29 mouse cellular contexts compared by ENCODE assay signal in the genomic region with DNA sequence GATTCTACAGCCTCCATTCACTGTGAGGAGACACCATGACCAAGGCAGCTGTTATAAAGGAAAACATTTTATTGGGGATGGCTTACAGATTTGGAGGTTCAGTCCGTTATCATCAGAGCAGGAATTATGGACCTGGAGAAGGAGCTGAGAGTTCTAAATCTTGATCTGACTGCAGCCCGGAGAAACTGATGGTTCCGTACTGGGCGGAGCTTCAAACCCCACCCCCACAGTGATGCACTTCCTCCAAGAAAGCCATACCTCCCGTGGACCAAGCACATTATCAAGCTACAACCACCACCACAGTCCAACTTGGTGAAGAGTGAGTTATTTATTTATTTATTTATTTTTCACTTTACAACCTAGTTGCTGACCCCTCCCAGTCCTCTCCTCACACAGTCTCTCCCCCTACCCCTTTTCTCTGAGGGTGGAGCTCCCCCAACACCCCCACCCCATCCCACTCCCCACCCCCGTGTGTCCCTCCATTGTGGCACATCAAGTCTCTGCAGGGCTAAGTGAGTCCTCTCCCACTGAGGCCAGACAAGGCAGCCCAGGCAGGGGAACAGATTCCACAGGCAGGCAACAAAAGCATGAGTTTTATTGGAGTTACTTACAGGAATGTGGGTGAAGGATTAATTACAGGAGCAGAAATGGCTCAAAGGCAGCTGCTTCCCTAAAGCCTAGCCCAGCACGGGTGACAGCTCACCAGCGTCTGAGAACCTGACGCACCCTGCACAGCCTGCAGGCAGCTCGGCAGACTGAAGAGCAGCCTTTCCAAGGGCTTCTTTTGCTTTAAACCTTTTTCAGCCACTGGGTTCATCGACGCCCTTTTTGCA.
DNase-seq lines count a peak whose midpoint lies in the region; ATAC-seq lines count a peak whose summit lies in the region.
"Had no signal": no experiment of that assay in that cellular context is flagged by ENCODE, and none has a peak within 500 bp of the region (broad histone marks: within the 10 kb centered on the region; RNA-seq: fewer than 3 reads in every experiment).

No protein-coding gene starts in this region.

- H3K9me3 ChIP-seq in kidney, embryonic 14.5 days (ENCODE audit: control insufficient read depth, low read length) = no peaks in the 10 kb centered on the region
- no peaks in the 10 kb centered on the region for H3K9me3 ChIP-seq in neural tube, embryonic 11.5 days (ENCODE audit: control insufficient read depth, low read length)
- no peaks in the 10 kb centered on the region for H3K9me3 ChIP-seq in neural tube, embryonic 15.5 days (replicated peaks)
- no peaks in the 10 kb centered on the region for H3K9me3 ChIP-seq in neural tube, embryonic 14.5 days (ENCODE audit: control insufficient read depth, low read length)
- H3K9me3 ChIP-seq: embryonic facial prominence, embryonic 13.5 days; forebrain, embryonic 15.5 days; hindbrain, embryonic 13.5 days; limb, embryonic 13.5 days; liver, embryonic 12.5 days had no signal

- H3K9ac ChIP-seq in kidney, embryonic 14.5 days (ENCODE audit: low read depth, low read length) = no peak overlapping the region
- no peak overlapping the region for H3K9ac ChIP-seq in neural tube, embryonic 11.5 days (ENCODE audit: low read length)
- H3K9ac ChIP-seq in neural tube, embryonic 15.5 days (replicated peaks) = no peak overlapping the region
- H3K9ac ChIP-seq in neural tube, embryonic 14.5 days (replicated peaks; ENCODE audit: low read depth, low read length) = no peak overlapping the region
- H3K9ac ChIP-seq: embryonic facial prominence, embryonic 13.5 days; forebrain, embryonic 15.5 days; heart, embryonic 12.5 days; hindbrain, embryonic 13.5 days; limb, embryonic 13.5 days; liver, embryonic 12.5 days; liver, postnatal 0 days had no signal

- no peaks in the 10 kb centered on the region for H3K27me3 ChIP-seq in kidney, embryonic 14.5 days (ENCODE audit: control insufficient read depth, insufficient read depth, low read length)
- H3K27me3 ChIP-seq in neural tube, embryonic 11.5 days (ENCODE audit: control insufficient read depth, insufficient read depth, low read length) = no peaks in the 10 kb centered on the region
- no peaks in the 10 kb centered on the region for H3K27me3 ChIP-seq in neural tube, embryonic 15.5 days (replicated peaks)
- H3K27me3 ChIP-seq in neural tube, embryonic 14.5 days (ENCODE audit: control insufficient read depth, insufficient read depth, low read length) = no peaks in the 10 kb centered on the region
- H3K27me3 ChIP-seq: embryonic facial prominence, embryonic 13.5 days; forebrain, embryonic 15.5 days; heart, embryonic 12.5 days; hindbrain, embryonic 13.5 days; limb, embryonic 13.5 days; liver, embryonic 12.5 days had no signal

- DNase-seq in kidney, postnatal 10 days = no peak
- DNase-seq in neural tube, embryonic 11.5 days (ENCODE audit: low spot score) = no peak
- DNase-seq in ES-CJ7 (ENCODE audit: low read depth, low spot score) = peak; percentile 17
- DNase-seq in liver = no peak
- DNase-seq: adrenal gland, adult 8-10 months; cerebellum, adult 9-10 months; cerebellum, postnatal 36 days; gastrocnemius, postnatal 25 days; heart, adult 18-20 months; heart, postnatal 4 days; kidney, adult 9 months; kidney, postnatal 36 days; liver, postnatal 0 days; lung, postnatal 36 days; right cerebral cortex, postnatal 4 days; thymus, adult 2 months; thymus, postnatal 4 days had no signal

- no peak overlapping the region for H3K4me2 ChIP-seq in kidney, embryonic 14.5 days (replicated peaks; ENCODE audit: low read depth, low read length)
- H3K4me2 ChIP-seq in neural tube, embryonic 11.5 days (ENCODE audit: low read depth) = no peak overlapping the region
- H3K4me2 ChIP-seq in neural tube, embryonic 15.5 days = no peak overlapping the region
- no peak overlapping the region for H3K4me2 ChIP-seq in neural tube, embryonic 14.5 days (ENCODE audit: low read depth, low read length)
- H3K4me2 ChIP-seq: embryonic facial prominence, embryonic 13.5 days; forebrain, embryonic 15.5 days; heart, embryonic 12.5 days; hindbrain, embryonic 13.5 days; limb, embryonic 13.5 days; liver, embryonic 12.5 days had no signal

- H3K4me1 ChIP-seq in kidney, embryonic 14.5 days (ENCODE audit: control insufficient read depth, insufficient read depth, low read length) = peaks cover 4% of the 10 kb centered on the region; the same call in 1 of the 2 replicates
- H3K4me1 ChIP-seq in neural tube, embryonic 11.5 days (ENCODE audit: control insufficient read depth, insufficient read depth, low read length) = no peaks in the 10 kb centered on the region
- no peaks in the 10 kb centered on the region for H3K4me1 ChIP-seq in neural tube, embryonic 15.5 days
- H3K4me1 ChIP-seq in neural tube, embryonic 14.5 days (ENCODE audit: control insufficient read depth, insufficient read depth, low read length) = no peaks in the 10 kb centered on the region
- H3K4me1 ChIP-seq: embryonic facial prominence, embryonic 13.5 days; forebrain, embryonic 15.5 days; hindbrain, embryonic 13.5 days; limb, embryonic 13.5 days; liver, embryonic 12.5 days had no signal

- no peak overlapping the region for H3K4me3 ChIP-seq in kidney, embryonic 14.5 days (ENCODE audit: low read length)
- no peak overlapping the region for H3K4me3 ChIP-seq in neural tube, embryonic 11.5 days (ENCODE audit: low read depth, low read length)
- H3K4me3 ChIP-seq in neural tube, embryonic 15.5 days (replicated peaks) = no peak overlapping the region
- no peak overlapping the region for H3K4me3 ChIP-seq in neural tube, embryonic 14.5 days (ENCODE audit: low read depth, low read length)
- H3K4me3 ChIP-seq: embryonic facial prominence, embryonic 13.5 days; erythroblast, embryonic 14.5 days; forebrain, embryonic 15.5 days; heart, embryonic 12.5 days; hindbrain, embryonic 13.5 days; limb, embryonic 13.5 days; liver, embryonic 12.5 days had no signal

- no peaks in the 10 kb centered on the region for H3K36me3 ChIP-seq in kidney, embryonic 14.5 days (ENCODE audit: control insufficient read depth, insufficient read depth, low read length)
- H3K36me3 ChIP-seq in neural tube, embryonic 11.5 days (ENCODE audit: control insufficient read depth, insufficient read depth, low read length) = no peaks in the 10 kb centered on the region
- H3K36me3 ChIP-seq in neural tube, embryonic 15.5 days = no peaks in the 10 kb centered on the region
- no peaks in the 10 kb centered on the region for H3K36me3 ChIP-seq in neural tube, embryonic 14.5 days (ENCODE audit: control insufficient read depth, insufficient read depth, low read length)
- H3K36me3 ChIP-seq: embryonic facial prominence, embryonic 13.5 days; forebrain, embryonic 15.5 days; heart, embryonic 12.5 days; hindbrain, embryonic 13.5 days; limb, embryonic 13.5 days; liver, embryonic 12.5 days had no signal

- 0 out of 2 replicates have a peak, but pooled peaks have one; percentile 34 for ATAC-seq in kidney, embryonic 14.5 days (ENCODE audit: low FRiP score, low TSS enrichment)
- ATAC-seq in neural tube, embryonic 11.5 days (ENCODE audit: insufficient read depth, low FRiP score, low TSS enrichment) = peak; percentile 61
- ATAC-seq in neural tube, embryonic 15.5 days (ENCODE audit: low FRiP score) = no peak
- 0 out of 2 replicates have a peak, but pooled peaks have one; percentile 34 for ATAC-seq in neural tube, embryonic 14.5 days (ENCODE audit: low read depth)
- ATAC-seq: activated CD4-positive, CD25-positive, alpha-beta regulatory T cell, adult 4 months; forebrain, embryonic 15.5 days; intestine, postnatal 0 days; liver, embryonic 12.5 days; liver, postnatal 0 days had no signal

- WGBS in kidney, embryonic 14.5 days = 72% methylated on average over 12 of the region's 12 CpGs
- 73% methylated on average over 12 of the region's 12 CpGs for WGBS in neural tube, embryonic 11.5 days
- 56% methylated on average over 12 of the region's 12 CpGs for WGBS in neural tube, embryonic 15.5 days
- 61% methylated on average over 12 of the region's 12 CpGs for WGBS in neural tube, embryonic 14.5 days

- H3K27ac ChIP-seq in kidney, embryonic 14.5 days (ENCODE audit: low read depth, low read length) = no peak overlapping the region
- no peak overlapping the region for H3K27ac ChIP-seq in neural tube, embryonic 11.5 days (ENCODE audit: low read depth, low read length)
- no peak overlapping the region for H3K27ac ChIP-seq in neural tube, embryonic 15.5 days (replicated peaks)
- no peak overlapping the region for H3K27ac ChIP-seq in neural tube, embryonic 14.5 days (ENCODE audit: low read depth, low read length)
- H3K27ac ChIP-seq: embryonic facial prominence, embryonic 13.5 days; forebrain, embryonic 15.5 days; hindbrain, embryonic 13.5 days; limb, embryonic 13.5 days; liver, embryonic 12.5 days had no signal
